Mouse (Mus musculus): ENCODE results near the gene Itpr1. TPM values are rescaled to one million over a fixed set of nuclear protein-coding genes. Genes with fewer than 3 reads are reported as not detected.
A peak's percentile ranks its signal among the peaks of the same experiment; 100 is the strongest.

Gene Itpr1
- polyA plus RNA-seq, 2 experiments = 10.7 to 17.1 TPM

GRCm38 (mm10) chr6:108301856-108302255, 89.0 kb downstream of the Itpr1 start:
- 84% methylated on average over 5 of the region's 5 CpGs for WGBS
- ATAC-seq (ENCODE audit: low FRiP score, low read depth) (no peak), DNase-seq (ENCODE audit: low spot score) (no peak)
- Histone ChIP-seq H3K36me3 (ENCODE audit: control insufficient read depth, insufficient read depth, low read length) (no peaks in the 10 kb centered on the region), H3K4me2 (replicated peaks; ENCODE audit: low read depth, low read length, severe bottlenecking) (no peak overlapping the region), H3K4me3 (replicated peaks; ENCODE audit: low read length) (no peak overlapping the region), H3K27ac (replicated peaks; ENCODE audit: low read depth, low read length) (no peak overlapping the region), H3K9ac (ENCODE audit: low read depth, low read length, severe bottlenecking) (no peak overlapping the region), H3K27me3 (ENCODE audit: control insufficient read depth, insufficient read depth, low read length) (no peaks in the 10 kb centered on the region), H3K9me3 (ENCODE audit: control insufficient read depth, low read length) (no peaks in the 10 kb centered on the region), H3K4me1 (ENCODE audit: control insufficient read depth, insufficient read depth, low read length) (peaks cover 10% of the 10 kb centered on the region)
- TF ChIP-seq POLR2A (IDR thresholded peaks at IDR 0.05; ENCODE audit: borderline replicate concordance, extremely low read depth, insufficient read depth, insufficient read length) = no peak

GRCm38 (mm10) chr6:108303619-108304567, 91.0 kb downstream of the Itpr1 start:
- no peaks in the 10 kb centered on the region for H3K36me3 ChIP-seq (ENCODE audit: control insufficient read depth, insufficient read depth, low read length)
- no peak overlapping the region for H3K9ac ChIP-seq (ENCODE audit: low read depth, low read length, severe bottlenecking)
- 84% methylated on average over 12 of the region's 12 CpGs for whole genome bisulfite sequencing
- ATAC-seq (ENCODE audit: low FRiP score, low read depth) (no peak), DNase-seq (ENCODE audit: low spot score) (no peak)
- no peaks in the 10 kb centered on the region for H3K27me3 ChIP-seq (ENCODE audit: control insufficient read depth, insufficient read depth, low read length)
- no peaks in the 10 kb centered on the region for H3K9me3 ChIP-seq (ENCODE audit: control insufficient read depth, low read length)
- H3K4me3 ChIP-seq (replicated peaks; ENCODE audit: low read length) = no peak overlapping the region
- no peak overlapping the region for H3K4me2 ChIP-seq (replicated peaks; ENCODE audit: low read depth, low read length, severe bottlenecking)
- TF ChIP-seq POLR2A (IDR thresholded peaks at IDR 0.05; ENCODE audit: borderline replicate concordance, extremely low read depth, insufficient read depth, insufficient read length) = no peak
- H3K4me1 ChIP-seq (ENCODE audit: control insufficient read depth, insufficient read depth, low read length) = peaks cover 14% of the 10 kb centered on the region
- no peak overlapping the region for H3K27ac ChIP-seq (replicated peaks; ENCODE audit: low read depth, low read length)

DNA sequence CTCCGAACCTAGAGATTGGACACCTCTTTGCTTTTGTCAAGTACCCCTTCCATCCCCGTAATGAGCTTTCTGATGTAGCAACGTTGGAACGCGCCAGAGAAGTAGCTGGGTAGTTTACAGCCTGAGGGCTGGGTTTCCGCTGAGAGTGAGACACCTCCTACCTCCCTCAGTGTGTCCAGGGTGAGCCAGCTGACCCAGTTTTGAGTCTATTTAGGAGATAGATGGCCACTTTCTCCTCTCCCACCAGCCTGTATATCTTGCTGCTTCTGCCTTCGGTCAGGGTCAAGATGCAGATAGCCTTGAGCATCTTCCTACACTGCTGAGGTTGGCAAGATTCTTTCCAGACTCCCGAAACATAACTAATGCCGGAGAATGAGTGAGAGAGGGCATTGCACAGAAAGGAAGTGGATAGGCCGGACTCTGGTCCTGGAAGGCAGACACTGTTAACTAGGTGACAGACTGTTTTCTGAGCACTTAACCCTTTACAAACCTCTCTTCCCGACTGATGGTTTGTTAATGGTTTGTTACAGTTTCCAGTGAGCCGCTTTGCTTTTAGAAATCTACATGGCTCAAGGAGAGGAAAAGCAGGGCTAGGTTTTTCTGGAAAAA, 92.4 kb downstream of the Itpr1 start:
- DNase-seq (ENCODE audit: low spot score) = no peak
- Histone ChIP-seq H3K4me3 (replicated peaks; ENCODE audit: low read length) (no peak overlapping the region), H3K27ac (replicated peaks; ENCODE audit: low read depth, low read length) (no peak overlapping the region), H3K9me3 (ENCODE audit: control insufficient read depth, low read length) (no peaks in the 10 kb centered on the region), H3K36me3 (ENCODE audit: control insufficient read depth, insufficient read depth, low read length) (no peaks in the 10 kb centered on the region), H3K27me3 (ENCODE audit: control insufficient read depth, insufficient read depth, low read length) (no peaks in the 10 kb centered on the region), H3K9ac (ENCODE audit: low read depth, low read length, severe bottlenecking) (no peak overlapping the region), H3K4me1 (ENCODE audit: control insufficient read depth, insufficient read depth, low read length) (peaks cover 14% of the 10 kb centered on the region), H3K4me2 (replicated peaks; ENCODE audit: low read depth, low read length, severe bottlenecking) (peak overlapping the region; percentile 17; the same call in 1 of the 2 replicates)
- TF ChIP-seq POLR2A (IDR thresholded peaks at IDR 0.05; ENCODE audit: borderline replicate concordance, extremely low read depth, insufficient read depth, insufficient read length) = no peak
- 27% methylated on average over 12 of the region's 12 CpGs for WGBS
- ATAC-seq (ENCODE audit: low FRiP score, low read depth) = no peak

DNA sequence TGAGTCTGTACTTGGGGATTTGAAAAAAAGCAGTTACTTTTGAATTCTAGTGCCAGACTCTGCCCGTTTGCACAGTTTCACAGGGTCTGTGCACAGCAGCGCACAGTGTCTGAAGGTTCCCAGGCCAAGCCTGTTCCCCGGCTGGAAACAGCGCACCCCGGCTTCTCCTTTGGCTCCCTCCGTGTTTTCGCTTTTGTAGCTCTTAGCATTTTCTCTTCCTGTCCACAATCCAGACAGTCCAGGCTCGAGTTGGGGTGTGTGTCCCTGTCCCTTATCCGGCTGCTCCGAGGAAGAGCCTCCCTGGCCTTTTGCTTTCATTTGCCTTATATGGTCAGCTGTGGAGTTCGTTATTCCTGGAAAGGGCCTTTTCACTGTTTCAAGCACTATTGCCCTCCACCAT, 93.3 kb downstream of the Itpr1 start:
- Histone ChIP-seq H3K4me2 (replicated peaks; ENCODE audit: low read depth, low read length, severe bottlenecking) (peak overlapping the region; percentile 34; the same call in 1 of the 2 replicates), H3K36me3 (ENCODE audit: control insufficient read depth, insufficient read depth, low read length) (no peaks in the 10 kb centered on the region), H3K27ac (replicated peaks; ENCODE audit: low read depth, low read length) (no peak overlapping the region), H3K27me3 (ENCODE audit: control insufficient read depth, insufficient read depth, low read length) (no peaks in the 10 kb centered on the region), H3K4me1 (ENCODE audit: control insufficient read depth, insufficient read depth, low read length) (peaks cover 14% of the 10 kb centered on the region), H3K9ac (ENCODE audit: low read depth, low read length, severe bottlenecking) (peak overlapping the region; percentile 35; the same call in 1 of the 2 replicates), H3K9me3 (ENCODE audit: control insufficient read depth, low read length) (no peaks in the 10 kb centered on the region), H3K4me3 (replicated peaks; ENCODE audit: low read length) (no peak overlapping the region)
- DNase-seq (ENCODE audit: low spot score) (peak; percentile 4), ATAC-seq (ENCODE audit: low FRiP score, low read depth) (no peak)
- no peak for TF ChIP-seq POLR2A (IDR thresholded peaks at IDR 0.05; ENCODE audit: borderline replicate concordance, extremely low read depth, insufficient read depth, insufficient read length)
- WGBS = 41% methylated on average over 11 of the region's 11 CpGs

DNA sequence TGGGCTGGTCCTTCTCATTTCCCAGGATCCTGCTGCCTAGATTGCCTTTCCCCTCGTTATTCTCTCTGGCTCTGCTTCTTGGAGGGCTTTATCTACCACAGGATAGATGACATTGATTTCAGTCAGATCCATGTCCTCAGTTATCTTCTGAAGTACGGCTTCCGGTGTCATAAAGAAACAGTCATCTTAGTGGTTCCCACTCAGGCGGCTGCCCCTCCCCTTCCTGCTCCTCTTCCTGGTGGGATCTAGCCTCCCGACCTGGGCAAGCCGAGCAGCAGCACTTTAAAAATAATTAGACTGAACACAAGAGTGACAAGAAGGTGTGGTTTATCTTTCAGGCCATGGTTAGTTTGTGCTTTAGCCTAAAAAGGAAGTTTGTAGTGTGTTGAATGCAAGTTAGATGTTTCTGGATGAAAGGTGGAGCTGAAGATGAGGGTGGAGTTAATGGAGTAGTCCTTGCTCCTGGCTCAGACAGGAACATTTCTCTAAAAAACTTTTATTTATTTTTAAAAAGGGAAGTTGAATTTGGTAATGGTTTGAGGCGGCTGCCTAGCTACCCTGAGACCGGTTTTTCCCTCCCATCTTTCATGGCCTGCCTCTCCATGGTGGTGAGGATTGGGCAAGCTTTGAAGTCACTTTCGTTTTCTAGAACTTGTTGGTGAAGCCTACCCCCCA, 94.2 kb downstream of the Itpr1 start:
- H3K9me3 ChIP-seq (ENCODE audit: control insufficient read depth, low read length) = no peaks in the 10 kb centered on the region
- DNase-seq (ENCODE audit: low spot score) (no peak), ATAC-seq (ENCODE audit: low FRiP score, low read depth) (no peak)
- no peaks in the 10 kb centered on the region for H3K36me3 ChIP-seq (ENCODE audit: control insufficient read depth, insufficient read depth, low read length)
- H3K27me3 ChIP-seq (ENCODE audit: control insufficient read depth, insufficient read depth, low read length) = no peaks in the 10 kb centered on the region
- no peak overlapping the region for H3K4me2 ChIP-seq (replicated peaks; ENCODE audit: low read depth, low read length, severe bottlenecking)
- no peak overlapping the region for H3K27ac ChIP-seq (replicated peaks; ENCODE audit: low read depth, low read length)
- H3K9ac ChIP-seq (ENCODE audit: low read depth, low read length, severe bottlenecking) = no peak overlapping the region
- TF ChIP-seq POLR2A (IDR thresholded peaks at IDR 0.05; ENCODE audit: borderline replicate concordance, extremely low read depth, insufficient read depth, insufficient read length) = no peak
- H3K4me3 ChIP-seq (replicated peaks; ENCODE audit: low read length) = no peak overlapping the region
- peaks cover 14% of the 10 kb centered on the region for H3K4me1 ChIP-seq (ENCODE audit: control insufficient read depth, insufficient read depth, low read length)
- WGBS = 62% methylated on average over 9 of the region's 9 CpGs
